Comparison of ENCODE assay signal across 19 mouse cellular contexts in genomic region chr15:42913285-42913684, GRCm38 (mm10).
DNase-seq lines count a peak whose midpoint lies in the region; ATAC-seq and TF ChIP-seq lines count a peak whose summit lies in the region.
"Had no signal": no experiment of that assay in that cellular context is flagged by ENCODE, and none has a peak within 500 bp of the region (broad histone marks: within the 10 kb centered on the region; RNA-seq: fewer than 3 reads in every experiment).

No protein-coding gene starts in this region.

- H3K27me3 ChIP-seq in embryonic facial prominence, embryonic 11.5 days (ENCODE audit: control insufficient read depth, insufficient read depth, low read length): no peaks in the 10 kb centered on the region
- H3K27me3 ChIP-seq in embryonic facial prominence, embryonic 10.5 days (replicated peaks; ENCODE audit: low read depth, poor library complexity, severe bottlenecking): no peaks in the 10 kb centered on the region
- no peaks in the 10 kb centered on the region for H3K27me3 ChIP-seq in midbrain, embryonic 11.5 days (ENCODE audit: control insufficient read depth, insufficient read depth, low read length)
- H3K27me3 ChIP-seq in midbrain, embryonic 16.5 days (ENCODE audit: control insufficient read depth, insufficient read depth, low read depth, low read length): no peaks in the 10 kb centered on the region
- no peaks in the 10 kb centered on the region for H3K27me3 ChIP-seq in hindbrain, postnatal 0 days (ENCODE audit: insufficient read depth, low read length)
- H3K27me3 ChIP-seq: liver, embryonic 15.5 days had no signal

- TF ChIP-seq CTCF in hindbrain, postnatal 0 days (IDR thresholded peaks at IDR 0.05; ENCODE audit: low read depth): no peak

- H3K27ac ChIP-seq in embryonic facial prominence, embryonic 11.5 days (replicated peaks; ENCODE audit: low read depth, low read length): no peak overlapping the region
- H3K27ac ChIP-seq in embryonic facial prominence, embryonic 10.5 days (replicated peaks): no peak overlapping the region
- H3K27ac ChIP-seq in midbrain, embryonic 11.5 days (ENCODE audit: low read depth, low read length): no peak overlapping the region
- no peak overlapping the region for H3K27ac ChIP-seq in midbrain, embryonic 16.5 days (ENCODE audit: low read length)
- no peak overlapping the region for H3K27ac ChIP-seq in hindbrain, postnatal 0 days
- H3K27ac ChIP-seq: heart, adult 2 months; liver, embryonic 15.5 days had no signal

- 42% methylated on average over 2 of the region's 2 CpGs for WGBS in embryonic facial prominence, embryonic 11.5 days
- 53% methylated on average over 2 of the region's 2 CpGs for WGBS in embryonic facial prominence, embryonic 10.5 days
- 30% methylated on average over 2 of the region's 2 CpGs for WGBS in midbrain, embryonic 11.5 days
- 16% methylated on average over 2 of the region's 2 CpGs for WGBS in midbrain, embryonic 16.5 days
- 42% methylated on average over 2 of the region's 2 CpGs for WGBS in hindbrain, postnatal 0 days

- no peak overlapping the region for H3K4me2 ChIP-seq in embryonic facial prominence, embryonic 11.5 days (ENCODE audit: low read depth, low read length)
- no peak overlapping the region for H3K4me2 ChIP-seq in midbrain, embryonic 11.5 days
- H3K4me2 ChIP-seq in midbrain, embryonic 16.5 days (ENCODE audit: low read length): no peak overlapping the region
- H3K4me2 ChIP-seq in hindbrain, postnatal 0 days (ENCODE audit: low read depth, low read length): no peak overlapping the region
- H3K4me2 ChIP-seq: liver, embryonic 15.5 days had no signal

- no peak overlapping the region for H3K4me3 ChIP-seq in embryonic facial prominence, embryonic 11.5 days (ENCODE audit: low read depth, low read length)
- no peak overlapping the region for H3K4me3 ChIP-seq in embryonic facial prominence, embryonic 10.5 days
- H3K4me3 ChIP-seq in midbrain, embryonic 11.5 days (ENCODE audit: low read depth, low read length): no peak overlapping the region
- H3K4me3 ChIP-seq in midbrain, embryonic 16.5 days (ENCODE audit: low read depth, low read length): no peak overlapping the region
- no peak overlapping the region for H3K4me3 ChIP-seq in hindbrain, postnatal 0 days (ENCODE audit: low read length)
- H3K4me3 ChIP-seq: heart, adult 2 months; liver, embryonic 15.5 days had no signal

- no peak overlapping the region for H3K9ac ChIP-seq in embryonic facial prominence, embryonic 11.5 days (replicated peaks; ENCODE audit: low read length)
- no peak overlapping the region for H3K9ac ChIP-seq in midbrain, embryonic 11.5 days (ENCODE audit: low read length)
- H3K9ac ChIP-seq in midbrain, embryonic 16.5 days (ENCODE audit: low read depth, low read length): no peak overlapping the region
- H3K9ac ChIP-seq in hindbrain, postnatal 0 days (replicated peaks; ENCODE audit: low read length): no peak overlapping the region
- H3K9ac ChIP-seq: forebrain, postnatal 0 days; liver, embryonic 15.5 days had no signal

- no peaks in the 10 kb centered on the region for H3K4me1 ChIP-seq in embryonic facial prominence, embryonic 11.5 days (ENCODE audit: control insufficient read depth, insufficient read depth, low read length)
- 0 out of 2 replicates have a peak, but pooled peaks cover 5% of the 10 kb centered on the region for H3K4me1 ChIP-seq in embryonic facial prominence, embryonic 10.5 days
- H3K4me1 ChIP-seq in midbrain, embryonic 11.5 days (ENCODE audit: control insufficient read depth, insufficient read depth, low read length): peaks cover 5% of the 10 kb centered on the region; the same call in 1 of the 2 replicates
- no peaks in the 10 kb centered on the region; the same call in 1 of the 2 replicates for H3K4me1 ChIP-seq in midbrain, embryonic 16.5 days (ENCODE audit: control insufficient read depth, insufficient read depth, low read length)
- no peaks in the 10 kb centered on the region for H3K4me1 ChIP-seq in hindbrain, postnatal 0 days (ENCODE audit: insufficient read depth, low read length)
- H3K4me1 ChIP-seq: liver, embryonic 15.5 days had no signal

- no peak for DNase-seq in embryonic facial prominence, embryonic 11.5 days (ENCODE audit: low spot score)
- DNase-seq in embryonic facial prominence, embryonic 10.5 days (ENCODE audit: low spot score): no peak
- DNase-seq in midbrain, embryonic 11.5 days (ENCODE audit: low spot score, missing footprints): peak; percentile 83
- no peak for DNase-seq in hindbrain, postnatal 0 days (ENCODE audit: low spot score)
- DNase-seq in telencephalon, adult 2 months (ENCODE audit: low read depth, low spot score): peak; percentile 6
- DNase-seq in urinary bladder, postnatal 25 days (ENCODE audit: low spot score): no peak
- DNase-seq in adrenal gland, postnatal 36 days: no peak
- DNase-seq: adrenal gland, adult 8-10 months; cerebellum, adult 2 months; forebrain, postnatal 0 days; heart, adult 2 months; kidney, adult 9 months; kidney, postnatal 36 days; right cerebral cortex, postnatal 25 days had no signal

- H3K36me3 ChIP-seq in embryonic facial prominence, embryonic 11.5 days (replicated peaks; ENCODE audit: control insufficient read depth, insufficient read depth, low read depth, low read length): no peaks in the 10 kb centered on the region
- no peaks in the 10 kb centered on the region for H3K36me3 ChIP-seq in embryonic facial prominence, embryonic 10.5 days (replicated peaks)
- no peaks in the 10 kb centered on the region for H3K36me3 ChIP-seq in midbrain, embryonic 11.5 days (ENCODE audit: control insufficient read depth, insufficient read depth, low read length)
- H3K36me3 ChIP-seq in midbrain, embryonic 16.5 days (ENCODE audit: control insufficient read depth, insufficient read depth, low read length): no peaks in the 10 kb centered on the region
- H3K36me3 ChIP-seq in hindbrain, postnatal 0 days (ENCODE audit: insufficient read depth, low read length): no peaks in the 10 kb centered on the region
- H3K36me3 ChIP-seq: G1E; liver, embryonic 15.5 days had no signal

- no peaks in the 10 kb centered on the region for H3K9me3 ChIP-seq in embryonic facial prominence, embryonic 11.5 days (replicated peaks; ENCODE audit: control insufficient read depth, low read length)
- H3K9me3 ChIP-seq in embryonic facial prominence, embryonic 10.5 days: no peaks in the 10 kb centered on the region
- no peaks in the 10 kb centered on the region for H3K9me3 ChIP-seq in midbrain, embryonic 11.5 days (ENCODE audit: control insufficient read depth, low read length)
- H3K9me3 ChIP-seq in midbrain, embryonic 16.5 days (replicated peaks; ENCODE audit: control insufficient read depth, low read length, poor library complexity, severe bottlenecking): no peaks in the 10 kb centered on the region
- no peaks in the 10 kb centered on the region for H3K9me3 ChIP-seq in hindbrain, postnatal 0 days (ENCODE audit: low read length)
- H3K9me3 ChIP-seq: G1E; liver, embryonic 15.5 days had no signal

- 0 out of 2 replicates have a peak, but pooled peaks have one; percentile 39 for ATAC-seq in embryonic facial prominence, embryonic 11.5 days (replicated peaks; ENCODE audit: insufficient number of reproducible peaks, low FRiP score, low TSS enrichment, low read depth)
- peak; percentile 77 for ATAC-seq in midbrain, embryonic 11.5 days (ENCODE audit: low FRiP score)
- no peak for ATAC-seq in midbrain, embryonic 16.5 days
- ATAC-seq in hindbrain, postnatal 0 days: 0 out of 2 replicates have a peak, but pooled peaks have one; percentile 24
- ATAC-seq: CD4-positive, CD25-positive, alpha-beta regulatory T cell, adult 4 months; lung, postnatal 0 days had no signal

Comparison
In these comparisons a context has a peak if more than half of its experiments do, and no peak if none do; other contexts are left out.
1. DNase-seq: peak in midbrain, embryonic 11.5 days (single experiment) and telencephalon, adult 2 months (single experiment); none in embryonic facial prominence, embryonic 11.5 days (single experiment), embryonic facial prominence, embryonic 10.5 days (single experiment), hindbrain, postnatal 0 days (single experiment), urinary bladder, postnatal 25 days (single experiment) and adrenal gland, postnatal 36 days (0 of 2).